Mouse (Mus musculus) forebrain, embryonic 15.5 days (tissue): ENCODE data around the gene Tbx10. TPM values are rescaled to one million over a fixed set of nuclear protein-coding genes. Genes with fewer than 3 reads are reported as not detected.
A peak's percentile ranks its signal among the peaks of the same experiment; 100 is the strongest.
"Not testable (repeated sequence)": the region's sequence is repeated elsewhere in the genome, so short reads cannot be mapped to it uniquely, and the experiment has no call there.

ENCODE experiments used
- ATAC-seq: fragments of 200-750 bp; cut with Nextera tagmentation; replicated peaks from 2 replicates; pipeline ENCODE4 v1.8.0; 2017; ENCODE audit warnings: mild to moderate bottlenecking, moderate TSS enrichment, moderate library complexity
- H3K27ac ChIP-seq: fragments of 300-500 bp; sonication (generic); replicated peaks from 2 replicates; pipeline ENCODE4 v1.5.1; 2015; ENCODE audit warnings: mild to moderate bottlenecking, inconsistent platforms
- H3K27me3 ChIP-seq: fragments of 300-500 bp; sonication (generic); 2 replicates; pipeline ENCODE4 v1.6.1; 2015; ENCODE audit warnings: inconsistent platforms
- H3K36me3 ChIP-seq: fragments of 300-500 bp; sonication (generic); 2 replicates; pipeline ENCODE4 v1.6.1; 2015; ENCODE audit warnings: mild to moderate bottlenecking, inconsistent platforms
- H3K4me1 ChIP-seq: fragments of 300-500 bp; sonication (generic); 2 replicates; pipeline ENCODE4 v1.6.1; 2015; ENCODE audit warnings: inconsistent platforms
- H3K4me2 ChIP-seq: fragments of 300-500 bp; sonication (generic); replicated peaks from 2 replicates; pipeline ENCODE4 v1.6.1; 2015; ENCODE audit warnings: mild to moderate bottlenecking, inconsistent platforms
- H3K4me3 ChIP-seq: fragments of 300-500 bp; sonication (generic); 2 replicates; pipeline ENCODE4 v1.5.1; 2015; ENCODE audit warnings: mild to moderate bottlenecking, inconsistent platforms
- H3K9ac ChIP-seq: fragments of 300-500 bp; sonication (generic); replicated peaks from 2 replicates; pipeline ENCODE4 v1.6.1; 2015; ENCODE audit warnings: mild to moderate bottlenecking, inconsistent platforms
- H3K9me3 ChIP-seq: fragments of 300-500 bp; sonication (generic); 2 replicates; pipeline ENCODE4 v1.6.1; 2016; ENCODE audit warnings: inconsistent platforms
- WGBS: fragments of 180-500 bp; shearing (Covaris S2); methylation state at CpG from one replicate; pipeline ENCODE4 v1.1.7; 2015; ENCODE audit warnings: mixed read lengths; 5-methylcytosine and 5-hydroxymethylcytosine counted together
- polyA plus RNA-seq: library from polyadenylated mRNA; unstranded; fragments of >200 nt; fragmentation: Nextera tagmentation; extraction: Ambion mirVana; gene quantifications from 2 replicates; pipeline ENCODE4 v1.2.1, GENCODE M21; 2015

The Tbx10 gene
- polyA plus RNA-seq, 1 experiment from 2014 or later: 0.13 TPM

DNA sequence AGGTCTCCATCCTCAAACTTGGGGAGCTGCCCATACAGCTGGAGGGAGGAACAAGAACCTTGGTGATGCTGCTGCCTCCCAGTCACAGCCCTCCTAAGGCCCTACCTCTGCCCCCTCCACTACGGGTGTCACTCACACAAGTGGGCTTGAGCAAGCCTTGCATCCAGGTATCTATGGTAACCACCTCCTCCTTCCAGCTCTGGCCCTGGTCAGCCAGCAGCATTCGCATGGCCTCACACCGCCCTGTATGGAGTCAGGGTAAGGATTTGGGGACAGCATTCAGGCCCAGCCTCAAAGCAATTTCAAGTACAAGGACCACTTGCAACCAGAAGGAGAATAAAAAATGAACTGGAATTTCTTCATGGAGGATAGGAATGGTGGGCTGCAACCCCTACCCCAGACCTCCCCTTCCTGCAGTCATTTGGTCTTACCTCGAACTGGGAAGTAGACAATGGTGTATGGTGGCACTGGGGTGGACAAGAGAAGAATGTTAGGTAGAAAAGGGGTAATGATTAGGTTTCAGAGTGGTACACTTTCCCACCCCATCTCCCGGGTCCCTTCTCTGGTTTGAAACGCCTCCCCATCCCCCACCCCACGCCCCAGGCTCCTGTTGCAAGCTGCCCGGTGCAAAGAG, 44.7 kb downstream of the Tbx10 start:
- not testable (repeated sequence) for H3K27me3 ChIP-seq, H3K36me3 ChIP-seq, H3K9me3 ChIP-seq
- peak overlapping the region; percentile 61 for H3K4me3 ChIP-seq
- peak overlapping the region; percentile 90 for H3K4me2 ChIP-seq
- H3K4me1 ChIP-seq: peaks cover 17% of the 10 kb centered on the region
- peak; percentile 32 for ATAC-seq
- peak overlapping the region; percentile 57 for H3K27ac ChIP-seq
- WGBS: 19% methylated on average over 7 of the region's 8 CpGs
- H3K9ac ChIP-seq: peak overlapping the region; percentile 62

DNA sequence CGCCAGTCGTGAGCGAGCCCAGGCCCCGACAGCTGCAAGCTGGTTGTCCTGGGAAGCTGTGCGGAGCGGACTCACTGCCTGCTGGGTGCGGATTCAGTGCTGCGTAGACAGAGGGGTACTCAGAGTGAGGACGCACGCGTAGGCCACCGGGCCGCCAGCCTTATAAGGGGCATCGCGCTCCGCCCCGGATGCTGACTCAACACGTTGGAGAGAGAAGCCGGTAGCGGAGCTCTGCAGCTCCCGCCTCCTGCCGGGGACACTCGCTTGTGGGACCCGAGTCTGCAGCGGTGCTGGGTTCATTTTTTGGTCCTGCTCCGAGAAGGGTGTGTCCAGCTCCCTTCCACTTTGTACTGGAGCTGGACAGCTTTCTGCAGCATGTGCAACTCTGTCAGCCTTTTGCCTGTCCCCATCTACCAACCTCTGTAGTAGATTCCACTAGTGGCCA, 45.3 kb downstream of the Tbx10 start, which contains the start of gene Gstp1:
Gene Gstp1, minus strand, starts transcription at position 198 of the 445 bp plus-strand sequence.
- Histone ChIP-seq H3K27ac (peak within 1 kb of the TSS; percentile 57), H3K4me1 (peaks cover 17% of the 10 kb centered on the region), H3K4me3 (peak within 1 kb of the TSS; percentile 61), H3K9ac (peak within 1 kb of the TSS; percentile 62), H3K9me3 (no peaks in the 10 kb centered on the region), H3K27me3 (no peaks in the 10 kb centered on the region), H3K36me3 (no peaks in the 10 kb centered on the region), H3K4me2 (peak within 1 kb of the TSS; percentile 90)
- peak; percentile 85 for ATAC-seq
- under 1% methylated on average over 26 of the region's 26 CpGs for WGBS

DNA sequence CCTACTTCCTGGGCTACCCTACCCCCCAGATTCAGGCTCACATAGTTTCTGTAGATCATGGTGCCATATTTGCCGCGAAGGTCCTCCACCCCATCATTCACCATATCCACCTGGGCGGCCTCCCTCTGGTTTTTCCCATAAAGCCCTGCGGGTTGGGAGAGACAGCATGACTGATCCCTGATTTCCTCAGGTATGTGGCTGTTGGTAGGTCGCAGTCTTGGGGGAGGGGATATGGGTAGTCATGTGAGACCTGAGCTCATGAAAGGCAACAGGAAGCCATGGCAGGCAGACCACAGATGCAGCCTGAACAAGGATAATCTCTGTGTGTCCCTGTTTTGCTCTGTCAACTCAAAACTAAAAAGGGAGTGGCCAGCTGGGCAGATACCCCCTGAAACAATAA, 48.4 kb downstream of the Tbx10 start:
- not testable (repeated sequence) for H3K9me3 ChIP-seq, H3K27me3 ChIP-seq, H3K9ac ChIP-seq, H3K4me3 ChIP-seq, H3K4me2 ChIP-seq, ATAC-seq, H3K27ac ChIP-seq, H3K36me3 ChIP-seq
- 87% methylated on average over 5 of the region's 5 CpGs for WGBS
- H3K4me1 ChIP-seq: peaks cover 17% of the 10 kb centered on the region

DNA sequence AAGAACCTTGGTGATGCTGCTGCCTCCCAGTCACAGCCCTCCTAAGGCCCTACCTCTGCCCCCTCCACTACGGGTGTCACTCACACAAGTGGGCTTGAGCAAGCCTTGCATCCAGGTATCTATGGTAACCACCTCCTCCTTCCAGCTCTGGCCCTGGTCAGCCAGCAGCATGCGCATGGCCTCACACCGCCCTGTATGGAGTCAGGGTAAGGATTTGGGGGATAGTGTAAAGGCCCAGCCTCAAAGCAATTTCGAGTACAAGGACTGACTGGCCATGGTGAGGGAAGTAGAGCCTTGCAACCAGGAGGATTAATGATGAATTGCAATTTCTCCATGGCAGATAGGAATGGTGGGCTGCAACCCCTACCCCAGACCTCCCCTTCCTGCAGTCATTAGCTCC, 48.9 kb downstream of the Tbx10 start:
- WGBS: 84% methylated on average over 3 of the region's 4 CpGs
- not testable (repeated sequence) for H3K4me2 ChIP-seq

DNA sequence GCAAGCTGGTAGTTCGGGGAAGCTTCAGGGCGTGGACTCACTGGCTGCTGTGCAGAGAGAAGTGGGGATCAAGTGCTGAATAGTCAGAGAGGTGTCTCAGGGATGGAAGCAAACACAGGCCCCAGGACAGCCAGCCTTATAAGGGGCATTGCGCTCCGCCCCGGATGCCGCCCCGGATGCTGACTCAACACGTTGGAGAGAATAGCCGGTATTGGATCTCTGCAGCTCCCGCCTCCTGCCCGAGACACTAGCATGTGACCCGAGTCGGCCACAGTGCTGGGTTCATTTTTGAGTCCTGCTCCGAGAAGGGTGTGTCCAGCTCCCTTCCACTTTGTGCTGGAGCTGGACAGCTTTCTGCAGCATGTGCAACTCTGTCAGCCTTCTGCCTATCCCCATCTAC, 49.6 kb downstream of the Tbx10 start:
- 81% methylated on average over 14 of the region's 14 CpGs for WGBS
- Histone ChIP-seq H3K27ac (no peak overlapping the region), H3K4me2 (no peak overlapping the region), H3K4me3 (no peak overlapping the region), H3K27me3 (no peaks in the 10 kb centered on the region), H3K36me3 (no peaks in the 10 kb centered on the region), H3K9me3 (no peaks in the 10 kb centered on the region), H3K9ac (no peak overlapping the region), H3K4me1 (peaks cover 16% of the 10 kb centered on the region)
- ATAC-seq: no peak

More for the DNA sequence above, 48.9 kb downstream of the Tbx10 start:
- H3K36me3 ChIP-seq, ATAC-seq, H3K4me3 ChIP-seq, H3K9me3 ChIP-seq, H3K27ac ChIP-seq, H3K27me3 ChIP-seq, H3K9ac ChIP-seq: not testable (repeated sequence)
- H3K4me1 ChIP-seq: peaks cover 19% of the 10 kb centered on the region

DNA sequence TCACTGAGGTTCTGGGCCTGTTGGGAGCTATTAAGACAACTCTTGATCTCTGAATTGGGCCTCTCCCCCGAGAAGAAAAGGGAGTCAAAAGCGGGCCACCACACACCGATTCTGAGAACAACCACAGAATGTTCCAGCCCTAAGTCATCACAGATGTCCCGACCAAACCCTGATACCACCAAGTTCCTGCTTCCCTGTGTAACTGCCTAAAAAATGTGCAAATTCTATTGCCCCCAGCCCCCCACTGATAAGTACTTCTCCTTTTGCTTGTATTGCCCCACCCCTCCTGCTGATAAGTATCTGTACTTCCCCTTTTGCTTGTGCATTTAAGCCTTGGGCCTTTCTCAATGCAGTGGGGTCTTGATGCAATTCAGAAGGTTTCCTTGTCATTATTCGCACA, 51.6 kb downstream of the Tbx10 start:
- H3K4me3 ChIP-seq, H3K27ac ChIP-seq, H3K36me3 ChIP-seq, H3K9me3 ChIP-seq, H3K4me2 ChIP-seq, H3K27me3 ChIP-seq, H3K9ac ChIP-seq, ATAC-seq, H3K4me1 ChIP-seq: not testable (repeated sequence)
- WGBS: 91% methylated on average over 5 of the region's 5 CpGs

DNA sequence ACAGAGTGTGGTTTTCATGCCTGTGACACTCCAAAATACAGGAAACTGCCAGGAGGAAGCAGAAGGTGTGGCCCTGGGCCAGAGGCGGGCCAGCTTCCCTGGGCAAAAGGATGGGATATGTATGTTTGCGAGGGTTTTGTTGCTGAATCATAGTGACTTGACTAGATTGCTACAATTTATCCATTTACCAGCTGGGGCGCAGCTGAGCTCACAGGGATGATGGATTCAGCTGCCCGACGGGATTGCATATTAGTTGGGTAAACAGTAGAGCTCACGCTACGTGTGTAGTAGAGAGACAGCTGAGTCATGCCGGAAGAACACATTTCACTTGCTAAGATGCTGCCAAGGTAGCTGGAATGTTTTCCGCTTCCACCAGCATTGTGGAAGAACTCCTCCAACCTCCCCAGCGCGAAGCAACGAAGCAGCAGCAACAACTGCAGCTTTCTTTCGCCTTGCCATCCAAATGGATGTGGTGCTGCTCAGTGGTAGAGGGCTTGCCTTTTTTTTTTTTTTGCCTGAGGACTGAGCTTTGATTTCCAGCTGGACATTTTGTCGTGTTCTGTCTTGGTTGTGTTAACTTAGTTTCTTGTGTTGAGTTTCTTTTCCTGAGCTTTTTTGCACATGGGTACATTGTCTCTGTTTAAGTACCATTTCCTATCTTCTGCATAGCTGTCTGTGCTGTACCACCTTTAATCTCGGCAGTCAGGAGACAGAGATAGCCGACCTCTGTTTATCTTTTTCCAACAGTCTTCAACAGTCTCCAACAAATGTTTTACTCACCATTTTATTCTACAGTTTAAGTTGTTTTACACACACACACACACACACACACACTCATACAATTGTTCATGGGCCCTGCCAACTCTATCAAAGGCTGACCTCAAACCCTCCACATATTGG, 53.7 kb downstream of the Tbx10 start, which contains the start of gene Gstp2:
Gene Gstp2, minus strand, starts transcription at position 58 of the 900 bp plus-strand sequence.
- H3K27me3 ChIP-seq: no peaks in the 10 kb centered on the region
- whole genome bisulfite sequencing: 48% methylated on average over 16 of the region's 16 CpGs
- no peak for ATAC-seq
- H3K4me3 ChIP-seq: peak within 1 kb of the TSS; percentile 7; the same call in 1 of the 2 replicates
- no peak within 1 kb of the TSS for H3K9ac ChIP-seq
- peak within 1 kb of the TSS; percentile 18; the same call in 1 of the 2 replicates for H3K4me2 ChIP-seq
- no peaks in the 10 kb centered on the region for H3K9me3 ChIP-seq
- H3K36me3 ChIP-seq: no peaks in the 10 kb centered on the region
- peaks cover 3% of the 10 kb centered on the region; the same call in 1 of the 2 replicates for H3K4me1 ChIP-seq
- no peak within 1 kb of the TSS for H3K27ac ChIP-seq

DNA sequence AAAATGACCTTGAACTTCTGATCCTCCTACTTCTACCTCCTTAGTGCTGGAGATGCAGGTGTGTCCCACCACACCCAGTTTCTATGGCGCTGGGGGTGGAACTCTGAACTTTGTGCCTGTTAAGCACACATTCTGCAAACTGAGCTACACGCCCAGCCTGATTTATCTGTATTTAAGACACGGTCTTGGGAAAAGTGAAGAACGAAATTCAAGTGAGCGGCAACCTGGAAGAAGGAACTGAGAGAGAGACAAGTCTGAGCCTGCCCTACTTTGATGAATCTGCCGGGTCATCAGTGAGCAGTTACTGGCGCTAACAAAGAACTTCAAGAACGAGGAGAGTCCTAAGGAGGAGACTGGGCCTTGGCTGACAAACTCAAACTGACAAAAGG, 54.3 kb downstream of the Tbx10 start:
- H3K4me2 ChIP-seq: no peak overlapping the region
- no peak overlapping the region for H3K27ac ChIP-seq
- no peak overlapping the region for H3K9ac ChIP-seq
- H3K36me3 ChIP-seq: no peaks in the 10 kb centered on the region
- peaks cover 3% of the 10 kb centered on the region; the same call in 1 of the 2 replicates for H3K4me1 ChIP-seq
- no peak for ATAC-seq
- no peaks in the 10 kb centered on the region for H3K9me3 ChIP-seq
- WGBS: 86% methylated on average over 8 of the region's 8 CpGs
- H3K27me3 ChIP-seq: no peaks in the 10 kb centered on the region
- H3K4me3 ChIP-seq: no peak overlapping the region

DNA sequence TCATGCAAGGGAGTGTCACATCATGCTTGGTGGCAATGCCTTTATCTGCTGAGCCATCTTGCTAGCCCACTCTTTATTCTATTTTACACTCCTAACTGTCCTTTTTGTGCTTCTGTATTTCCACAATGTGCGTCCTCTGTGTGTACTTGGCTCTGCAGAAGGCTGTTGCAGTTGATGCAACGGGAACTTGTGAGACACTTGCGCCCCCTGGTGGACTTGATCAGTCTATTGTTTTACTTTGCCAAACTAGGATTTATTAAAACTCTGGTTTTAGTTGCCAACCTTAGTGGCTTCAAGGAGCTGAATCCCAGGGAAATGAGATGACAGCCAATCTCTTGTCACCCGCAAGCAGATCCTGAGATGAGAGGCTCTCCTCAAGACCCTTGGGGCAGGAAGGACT, 55.3 kb downstream of the Tbx10 start:
- no peak overlapping the region for H3K4me2 ChIP-seq
- no peaks in the 10 kb centered on the region for H3K9me3 ChIP-seq
- no peak overlapping the region for H3K4me3 ChIP-seq
- WGBS: 9% methylated on average over 4 of the region's 4 CpGs
- no peak overlapping the region for H3K9ac ChIP-seq
- no peaks in the 10 kb centered on the region for H3K36me3 ChIP-seq
- H3K27ac ChIP-seq: no peak overlapping the region
- no peaks in the 10 kb centered on the region for H3K27me3 ChIP-seq
- ATAC-seq: no peak
- H3K4me1 ChIP-seq: peaks cover 3% of the 10 kb centered on the region; the same call in 1 of the 2 replicates

DNA sequence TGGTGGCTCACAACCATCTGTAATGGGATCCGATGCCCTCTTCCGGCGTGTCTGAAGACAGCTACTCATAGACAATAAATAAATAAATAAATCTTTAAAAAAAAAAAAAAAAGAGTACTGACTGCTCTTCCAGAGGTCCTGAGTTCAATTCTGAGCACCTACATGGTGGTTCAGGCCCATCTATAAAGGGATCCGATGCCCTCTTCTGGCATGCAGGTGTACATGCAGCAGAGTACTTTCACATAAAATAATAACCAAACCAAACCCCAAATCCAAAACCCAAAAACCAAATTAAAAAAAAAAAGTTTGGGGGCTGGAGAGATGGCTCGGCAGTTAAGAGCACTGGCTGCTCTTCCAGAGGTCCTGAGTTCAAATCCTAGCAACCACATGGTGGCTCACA, 56.5 kb downstream of the Tbx10 start:
- H3K9me3 ChIP-seq, ATAC-seq, H3K4me1 ChIP-seq, H3K4me3 ChIP-seq, H3K4me2 ChIP-seq, H3K9ac ChIP-seq, H3K27ac ChIP-seq, H3K36me3 ChIP-seq, H3K27me3 ChIP-seq: not testable (repeated sequence)
- WGBS: 78% methylated on average over 5 of the region's 5 CpGs
